Mouse (Mus musculus) kidney, adult 2 months (tissue): ENCODE data around the gene Mpeg1.

Experiments
- CTCF ChIP-seq: fragments of 200-500 bp; conservative IDR thresholded peaks from 2 replicates; pipeline ENCODE4 v1.5.1; 2011; ENCODE audit warnings: low read depth, mild to moderate bottlenecking, control low read depth, low read length, moderate library complexity, mixed read lengths; ENCODE audit not compliant: insufficient read depth, insufficient read length
- POLR2A ChIP-seq: fragments of 200-500 bp; IDR thresholded peaks from one replicate; pipeline ENCODE4 v1.6.1; 2011; ENCODE audit warnings: low read depth, low read length, control low read depth

GRCm38 (mm10) chr19:12445014-12445413, 15.6 kb upstream of the Mpeg1 start:
- TF ChIP-seq CTCF (no peak), POLR2A (no peak)
